Mouse (Mus musculus): Measurements from ENCODE around the gene Mrps24. TPM values are rescaled to one million over a fixed set of nuclear protein-coding genes. Genes with fewer than 3 reads are reported as not detected.
A peak's percentile ranks its signal among the peaks of the same experiment; 100 is the strongest.

The Mrps24 gene
- total RNA-seq, 2 experiments from 2014 or later: 6.3 to 45.3 TPM

- ATAC-seq (replicated peaks; ENCODE audit: low FRiP score, poor library complexity, severe bottlenecking): peak; percentile 97
Measured at GRCm38 (mm10) chr11:5707530-5708353, 7.7 kb downstream of the Mrps24 start.

- ATAC-seq (replicated peaks; ENCODE audit: low FRiP score, poor library complexity, severe bottlenecking): peak; percentile 67
Measured at GRCm38 (mm10) chr11:5706874-5707529, 8.5 kb downstream of the Mrps24 start.

- ATAC-seq (replicated peaks; ENCODE audit: low FRiP score, poor library complexity, severe bottlenecking): no peak
Measured at GRCm38 (mm10) chr11:5705972-5706371, 9.5 kb downstream of the Mrps24 start.

- ATAC-seq (replicated peaks; ENCODE audit: low FRiP score, poor library complexity, severe bottlenecking): no peak
Measured at GRCm38 (mm10) chr11:5703341-5703740, 12.1 kb downstream of the Mrps24 start.

GRCm38 (mm10) chr11:5702957-5703332 lies 12.5 kb downstream of the Mrps24 start:
- ATAC-seq (replicated peaks; ENCODE audit: low FRiP score, poor library complexity, severe bottlenecking): no peak

GRCm38 (mm10) chr11:5702271-5702956 lies 13.1 kb downstream of the Mrps24 start:
- no peak for ATAC-seq (replicated peaks; ENCODE audit: low FRiP score, poor library complexity, severe bottlenecking)

GRCm38 (mm10) chr11:5701821-5702220 lies 13.7 kb downstream of the Mrps24 start:
- ATAC-seq (replicated peaks; ENCODE audit: low FRiP score, poor library complexity, severe bottlenecking): no peak

GRCm38 (mm10) chr11:5701300-5701699 lies 14.2 kb downstream of the Mrps24 start:
- no peak for ATAC-seq (replicated peaks; ENCODE audit: low FRiP score, poor library complexity, severe bottlenecking)

- ATAC-seq (replicated peaks; ENCODE audit: low FRiP score, poor library complexity, severe bottlenecking): peak; percentile 58
Measured at GRCm38 (mm10) chr11:5700808-5701207, 14.7 kb downstream of the Mrps24 start.

DNA sequence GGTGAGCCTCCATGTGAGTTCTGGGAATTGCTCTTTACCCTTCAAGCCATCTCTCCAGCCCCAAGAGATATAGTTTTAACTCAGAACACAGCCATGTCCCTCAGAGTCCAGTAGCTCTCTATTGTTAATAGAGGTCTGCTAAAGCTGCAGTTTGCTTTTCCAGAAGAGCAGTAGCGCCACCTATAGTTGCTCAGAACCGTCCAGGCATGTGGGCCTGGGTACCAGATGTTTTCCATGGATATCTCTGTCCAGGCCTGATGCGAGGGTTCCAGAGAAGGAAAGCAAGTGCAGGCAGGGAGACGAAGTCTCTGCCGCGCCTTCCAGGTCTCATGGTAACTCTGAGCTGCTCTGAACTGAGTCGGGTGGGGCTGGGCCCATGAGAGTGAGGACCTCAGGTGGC lies 23.7 kb downstream of the Mrps24 start:
- ATAC-seq (replicated peaks; ENCODE audit: low FRiP score, poor library complexity, severe bottlenecking): no peak

DNA sequence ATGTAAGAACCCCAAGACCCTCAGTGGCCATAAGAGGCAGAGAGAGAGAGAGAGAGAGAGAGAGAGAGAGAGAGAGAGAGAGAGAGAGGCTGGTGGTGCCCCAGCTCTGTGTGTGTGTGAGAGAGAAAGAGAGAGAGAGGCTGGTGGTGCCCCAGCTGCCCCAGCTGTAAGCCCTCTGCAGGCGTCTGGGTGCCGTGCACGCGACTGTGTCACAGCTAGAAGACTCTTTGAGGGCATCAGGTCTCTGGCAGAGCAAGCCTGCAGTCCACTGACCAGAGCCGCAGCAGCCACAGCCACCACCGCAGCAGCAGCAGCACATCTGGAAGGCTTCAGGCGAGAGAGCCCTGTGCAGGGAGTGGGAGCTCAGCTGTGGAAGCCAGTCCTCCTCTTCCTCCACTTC lies 31.2 kb downstream of the Mrps24 start:
- no peak for ATAC-seq (replicated peaks; ENCODE audit: low FRiP score, poor library complexity, severe bottlenecking)

- no peak for ATAC-seq (replicated peaks; ENCODE audit: low FRiP score, poor library complexity, severe bottlenecking)
Measured at GRCm38 (mm10) chr11:5682541-5682940, 32.9 kb downstream of the Mrps24 start.

Other genes starting within 250 kb of the Mrps24 start
- gene Xbp1, start 195.0 kb downstream of the Mrps24 start, total RNA-seq (2015; ENCODE audit: low replicate concordance): 42.8 and 44.7 TPM in 2 replicates
- gene Xbp1, start 195.0 kb downstream of the Mrps24 start, total RNA-seq (2017; ENCODE audit: low replicate concordance): 27.2 and 32.3 TPM in 2 replicates
- 2.5 and 4.6 TPM in 2 replicates for gene Ccdc117, start 173.5 kb downstream of the Mrps24 start, total RNA-seq (2015; ENCODE audit: low replicate concordance)
- 8.2 and 12.6 TPM in 2 replicates for gene Ccdc117, start 173.5 kb downstream of the Mrps24 start, total RNA-seq (2017; ENCODE audit: low replicate concordance)
- not detected in 2 replicates for gene Ankrd36, start 146.0 kb downstream of the Mrps24 start, total RNA-seq (2015; ENCODE audit: low replicate concordance)
- 4.4 TPM in 1 of 2 replicates, not detected in the other for gene Ankrd36, start 146.0 kb downstream of the Mrps24 start, total RNA-seq (2017; ENCODE audit: low replicate concordance)
- gene Urgcp, start 46.7 kb upstream of the Mrps24 start, total RNA-seq (2015; ENCODE audit: low replicate concordance): 5.4 TPM in 2 replicates
- gene Urgcp, start 46.7 kb upstream of the Mrps24 start, total RNA-seq (2017; ENCODE audit: low replicate concordance): 4.9 and 15.3 TPM in 2 replicates
- 19.5 and 23.9 TPM in 2 replicates for gene Dbnl, start 72.8 kb upstream of the Mrps24 start, total RNA-seq (2015; ENCODE audit: low replicate concordance)
- 23.1 and 26.2 TPM in 2 replicates for gene Dbnl, start 72.8 kb upstream of the Mrps24 start, total RNA-seq (2017; ENCODE audit: low replicate concordance)
- not detected in 2 replicates for gene Pgam2, start 88.1 kb upstream of the Mrps24 start, total RNA-seq (2015; ENCODE audit: low replicate concordance)
- not detected in 2 replicates for gene Pgam2, start 88.1 kb upstream of the Mrps24 start, total RNA-seq (2017; ENCODE audit: low replicate concordance)
- gene Polm, start 122.3 kb upstream of the Mrps24 start, total RNA-seq (2015; ENCODE audit: low replicate concordance): 2.5 and 11.2 TPM in 2 replicates
- gene Polm, start 122.3 kb upstream of the Mrps24 start, total RNA-seq (2017; ENCODE audit: low replicate concordance): 1.3 and 10.4 TPM in 2 replicates
- gene Aebp1, start 146.3 kb upstream of the Mrps24 start, total RNA-seq (2015; ENCODE audit: low replicate concordance): 1.3 TPM in 1 of 2 replicates, not detected in the other
- gene Aebp1, start 146.3 kb upstream of the Mrps24 start, total RNA-seq (2017; ENCODE audit: low replicate concordance): not detected in 2 replicates
- 23.1 and 38.2 TPM in 2 replicates for gene Pold2, start 162.6 kb upstream of the Mrps24 start, total RNA-seq (2015; ENCODE audit: low replicate concordance)
- 14.4 and 14.9 TPM in 2 replicates for gene Pold2, start 162.6 kb upstream of the Mrps24 start, total RNA-seq (2017; ENCODE audit: low replicate concordance)
- not detected in 2 replicates for gene Myl7, start 183.1 kb upstream of the Mrps24 start, total RNA-seq (2015; ENCODE audit: low replicate concordance)
- gene Myl7, start 183.1 kb upstream of the Mrps24 start, total RNA-seq (2017; ENCODE audit: low replicate concordance): not detected in 2 replicates
- gene Gck, start 234.4 kb upstream of the Mrps24 start, total RNA-seq (2015; ENCODE audit: low replicate concordance): not detected in 2 replicates
- gene Gck, start 234.4 kb upstream of the Mrps24 start, total RNA-seq (2017; ENCODE audit: low replicate concordance): not detected in 2 replicates
- gene Ykt6, start 240.0 kb upstream of the Mrps24 start, total RNA-seq (2015; ENCODE audit: low replicate concordance): 8.3 and 10.9 TPM in 2 replicates
- 10.6 and 18.4 TPM in 2 replicates for gene Ykt6, start 240.0 kb upstream of the Mrps24 start, total RNA-seq (2017; ENCODE audit: low replicate concordance)